Mouse (Mus musculus) MEL (cell line): ENCODE data around the gene Selenom. TPM values are rescaled to one million over a fixed set of nuclear protein-coding genes. Genes with fewer than 3 reads are reported as not detected.
A peak's percentile ranks its signal among the peaks of the same experiment; 100 is the strongest.

Experiments
- DNase-seq: peaks from one replicate; pipeline ENCODE4 v3.0.0; 2011; ENCODE audit warnings: low read depth, low spot score
- H3K27ac ChIP-seq: 2 replicates; pipeline ENCODE4 v1.5.1; 2012; ENCODE audit warnings: low read depth, mild to moderate bottlenecking, control low read depth, low read length, moderate library complexity; ENCODE audit not compliant: control insufficient read depth
- H3K27me3 ChIP-seq, 2 experiments: fragments of 150-350 bp in 1 of 2; sonication (generic) in 1 of 2; 2 replicates each; pipeline ENCODE4 v1.6.1; 2012; ENCODE audit warnings: low read length in 2 of 2, mild to moderate bottlenecking in 2 of 2, improper control_type of control experiment in 1 of 2, moderate library complexity in 1 of 2; ENCODE audit not compliant: insufficient read depth in 2 of 2, control insufficient read depth in 1 of 2
- H3K36me3 ChIP-seq, 2 experiments: 2 replicates each; pipeline ENCODE4 v1.6.1; 2012 to 2014; ENCODE audit warnings: low read length in 2 of 2, improper control_type of control experiment in 1 of 2, inconsistent platforms in 1 of 2, mild to moderate bottlenecking in 1 of 2; ENCODE audit not compliant: insufficient read depth in 2 of 2, control insufficient read depth in 1 of 2
- H3K4me1 ChIP-seq, 2 experiments: fragments of 150-350 bp in 1 of 2; sonication (generic) in 1 of 2; 2 replicates each; pipeline ENCODE4 v1.6.1; 2012; ENCODE audit warnings: low read length in 2 of 2, improper control_type of control experiment in 1 of 2, mild to moderate bottlenecking in 1 of 2; ENCODE audit not compliant: insufficient read depth in 2 of 2, control insufficient read depth in 1 of 2
- H3K4me3 ChIP-seq, 2 experiments: fragments of 150-350 bp in 1 of 2; sonication (generic) in 1 of 2; 2 replicates each; pipeline ENCODE4 v1.5.1; 2012; ENCODE audit warnings: low read depth in 2 of 2, low read length in 2 of 2, mild to moderate bottlenecking in 2 of 2, moderate library complexity in 2 of 2, control low read depth in 1 of 2, improper control_type of control experiment in 1 of 2; ENCODE audit not compliant: control insufficient read depth in 1 of 2, insufficient read depth in 1 of 2
- H3K79me2 ChIP-seq: 2 replicates; pipeline ENCODE4 v1.6.1; 2012; ENCODE audit warnings: mild to moderate bottlenecking, low read length, moderate library complexity; ENCODE audit not compliant: control insufficient read depth, poor library complexity, insufficient read depth
- H3K9ac ChIP-seq: 2 replicates; pipeline ENCODE4 v1.6.1; 2012; ENCODE audit warnings: low read depth, mild to moderate bottlenecking, control low read depth, low read length, moderate library complexity; ENCODE audit not compliant: control insufficient read depth, poor library complexity, severe bottlenecking
- H3K9me3 ChIP-seq: fragments of 150-350 bp; sonication (generic); replicated peaks from 2 replicates; pipeline ENCODE4 v1.6.1; 2012; ENCODE audit warnings: mild to moderate bottlenecking, low read length, improper control_type of control experiment, moderate library complexity; ENCODE audit not compliant: insufficient read depth
- BHLHE40 ChIP-seq: IDR thresholded peaks from 2 replicates; pipeline ENCODE4 v1.6.1; 2012; ENCODE audit warnings: low read depth, mild to moderate bottlenecking, inconsistent platforms, low read length, improper control_type of control experiment, borderline replicate concordance
- CHD1 ChIP-seq: IDR thresholded peaks from 2 replicates; pipeline ENCODE4 v1.6.1; 2012; ENCODE audit warnings: low read depth, mild to moderate bottlenecking, inconsistent platforms, low read length, improper control_type of control experiment
- CTCF ChIP-seq, 3 experiments: IDR thresholded peaks in 2 of 3; conservative IDR thresholded peaks in 1 of 3; 2 replicates each; pipeline ENCODE4 v1.5.1; 2011 to 2012; ENCODE audit warnings: low read length in 3 of 3, low read depth in 2 of 3, mild to moderate bottlenecking in 2 of 3, improper control_type of control experiment in 1 of 3, inconsistent platforms in 1 of 3, mixed read lengths in 1 of 3, moderate library complexity in 1 of 3; ENCODE audit not compliant: control insufficient read depth in 1 of 3, insufficient read depth in 1 of 3, poor library complexity in 1 of 3, severe bottlenecking in 1 of 3
- ELF1 ChIP-seq: IDR thresholded peaks from 2 replicates; pipeline ENCODE4 v1.6.1; 2014; ENCODE audit warnings: low read depth, mild to moderate bottlenecking, inconsistent platforms, low read length, improper control_type of control experiment, moderate library complexity
- GABPA ChIP-seq: IDR thresholded peaks from 2 replicates; pipeline ENCODE4 v1.6.1; 2012; ENCODE audit warnings: low read depth, mild to moderate bottlenecking, inconsistent platforms, low read length, improper control_type of control experiment, moderate library complexity
- HCFC1 ChIP-seq: IDR thresholded peaks from 2 replicates; pipeline ENCODE4 v1.6.1; 2012; ENCODE audit warnings: low read depth, mild to moderate bottlenecking, inconsistent platforms, low read length, improper control_type of control experiment, moderate library complexity
- MEF2A ChIP-seq: IDR thresholded peaks from 2 replicates; pipeline ENCODE4 v1.6.1; 2014; ENCODE audit warnings: low read depth, mild to moderate bottlenecking, inconsistent platforms, low read length, improper control_type of control experiment; ENCODE audit not compliant: poor library complexity, insufficient replicate concordance, severe bottlenecking; ENCODE audit errors: extremely low read depth
- MYB ChIP-seq: IDR thresholded peaks from 2 replicates; pipeline ENCODE4 v1.6.1; 2011; ENCODE audit warnings: mild to moderate bottlenecking, low read depth, low read length, improper control_type of control experiment
- NRF1 ChIP-seq: IDR thresholded peaks from 2 replicates; pipeline ENCODE4 v1.6.1; 2014; ENCODE audit warnings: low read depth, mild to moderate bottlenecking, inconsistent platforms, low read length, improper control_type of control experiment, moderate library complexity; ENCODE audit not compliant: poor library complexity, insufficient read depth, severe bottlenecking
- POLR2A ChIP-seq, 2 experiments: IDR thresholded peaks; 2 replicates each; pipeline ENCODE4 v1.6.1; 2011 to 2012; ENCODE audit warnings: low read length in 2 of 2, mild to moderate bottlenecking in 2 of 2, control low read depth in 1 of 2, improper control_type of control experiment in 1 of 2, low read depth in 1 of 2, moderate library complexity in 1 of 2; ENCODE audit not compliant: control insufficient read depth in 1 of 2, insufficient read depth in 1 of 2, poor library complexity in 1 of 2
- POLR2AphosphoS2 ChIP-seq: IDR thresholded peaks from 2 replicates; pipeline ENCODE4 v1.6.1; 2011; ENCODE audit warnings: low read length, improper control_type of control experiment
- RAD21 ChIP-seq: IDR thresholded peaks from 2 replicates; pipeline ENCODE4 v1.6.1; 2011; ENCODE audit warnings: mild to moderate bottlenecking, low read depth, low read length, improper control_type of control experiment
- SIN3A ChIP-seq: IDR thresholded peaks from 2 replicates; pipeline ENCODE4 v1.6.1; 2012; ENCODE audit warnings: low read length, improper control_type of control experiment, inconsistent platforms
- SMC3 ChIP-seq: IDR thresholded peaks from 2 replicates; pipeline ENCODE4 v1.6.1; 2011; ENCODE audit warnings: low read depth, low read length, improper control_type of control experiment
- TBP ChIP-seq: IDR thresholded peaks from 2 replicates; pipeline ENCODE4 v1.8.0; 2011; ENCODE audit warnings: low read depth, low read length, improper control_type of control experiment
- TCF12 ChIP-seq: IDR thresholded peaks from 2 replicates; pipeline ENCODE4 v1.6.1; 2014; ENCODE audit warnings: low read depth, mild to moderate bottlenecking, inconsistent platforms, low read length, improper control_type of control experiment, moderate library complexity
- UBTF ChIP-seq: IDR thresholded peaks from 2 replicates; pipeline ENCODE4 v1.6.1; 2012; ENCODE audit warnings: low read depth, mild to moderate bottlenecking, inconsistent platforms, low read length, improper control_type of control experiment, moderate library complexity, borderline replicate concordance; ENCODE audit not compliant: insufficient read depth
- USF2 ChIP-seq, 2 experiments: IDR thresholded peaks; 2 replicates each; pipeline ENCODE4 v1.6.1; 2011 to 2012; ENCODE audit warnings: improper control_type of control experiment in 2 of 2, low read length in 2 of 2, borderline replicate concordance in 1 of 2, inconsistent platforms in 1 of 2, low read depth in 1 of 2, mild to moderate bottlenecking in 1 of 2; ENCODE audit not compliant: insufficient read depth in 1 of 2
- ZKSCAN1 ChIP-seq: IDR thresholded peaks from 2 replicates; pipeline ENCODE4 v1.6.1; 2012; ENCODE audit warnings: low read depth, mild to moderate bottlenecking, inconsistent platforms, low read length, improper control_type of control experiment, moderate library complexity
- ZMIZ1 ChIP-seq: IDR thresholded peaks from 2 replicates; pipeline ENCODE4 v1.6.1; 2012; ENCODE audit warnings: low read depth, mild to moderate bottlenecking, inconsistent platforms, low read length, improper control_type of control experiment, moderate library complexity
- polyA plus RNA-seq, 2 experiments: library from polyadenylated mRNA; stranded (reverse) in 1 of 2; unstranded in 1 of 2; fragments of >175 nt in 1 of 2; fragments of >200 nt in 1 of 2; gene quantifications; 2 replicates each; pipeline versions ENCODE4 v1.2.1 to v1.2.4; 2012; ENCODE audit warnings: low replicate concordance in 2 of 2, low read depth in 1 of 2; ENCODE audit not compliant: insufficient read length in 2 of 2, insufficient read depth in 1 of 2, missing spikeins in 1 of 2
- total RNA-seq: library from RNA; depleted of rRNA; stranded (reverse); fragments of 300-350 nt; gene quantifications from 2 replicates; pipeline ENCODE4 v1.2.3, GENCODE M21; 2012

Selenom gene
- total and polyA plus RNA-seq, 3 experiments, result 29.5 to 35.4 TPM; not detected in 1

- Histone ChIP-seq H3K9ac (peak overlapping the region; percentile 47), H3K4me1 (peaks cover 3 to 39% of the 10 kb centered on the region in 2 experiments), H3K4me3 (peak overlapping the region; percentile 60 to 78)
- DNase-seq, result peak; percentile 62
- TF ChIP-seq USF2 (IDR thresholded peaks at IDR 0.05; ENCODE audit: borderline replicate concordance in 1 of 2, insufficient read depth in 1 of 2, low read depth in 1 of 2, low read length in 2 of 2) (no peak), POLR2AphosphoS2 (no peak), HCFC1 (peak; percentile 4; the same call in 1 of the 2 replicates)
- TF ChIP-seq, all 39 proteins: peak for 1
- no peaks in the 10 kb centered on the region; the same call in 1 of the 2 replicates for H3K79me2 ChIP-seq
- H3K9me3 ChIP-seq, result no peaks in the 10 kb centered on the region
- H3K36me3 ChIP-seq, result peaks cover 0 to 17% of the 10 kb centered on the region in 2 experiments; a peak in 2 of 4 replicates
- 0 out of 2 replicates have a peak overlapping the region, but pooled peaks have one; percentile 11 for H3K27ac ChIP-seq
- no peaks in the 10 kb centered on the region for H3K27me3 ChIP-seq
These were observed 1.2 kb downstream of the Selenom start for GRCm38 (mm10) chr11:3515637-3516036.

GRCm38 (mm10) chr11:3516121-3516520 is 1.6 kb downstream of the Selenom start:
- H3K79me2 ChIP-seq, result no peaks in the 10 kb centered on the region; the same call in 1 of the 2 replicates
- H3K9ac ChIP-seq, result peak overlapping the region; percentile 47; the same call in 1 of the 2 replicates
- H3K4me1 ChIP-seq, result peaks cover 0 to 34% of the 10 kb centered on the region in 2 experiments; a peak in 3 of 4 replicates
- TF ChIP-seq MYB (0 out of 2 replicates have a peak, but pooled peaks have one; percentile 10), SMC3 (no peak), ZMIZ1 (0 out of 2 replicates have a peak, but pooled peaks have one; percentile 37)
- TF ChIP-seq, all 39 proteins: peak for 2
- DNase-seq, result peak; percentile 61
- Histone ChIP-seq H3K27me3 (no peaks in the 10 kb centered on the region), H3K36me3 (peaks cover 0 to 12% of the 10 kb centered on the region in 2 experiments; a peak in 2 of 4 replicates), H3K9me3 (no peaks in the 10 kb centered on the region), H3K27ac (peak overlapping the region; percentile 11; the same call in 1 of the 2 replicates), H3K4me3 (no peak overlapping the region)

- Histone ChIP-seq H3K4me1 (peaks cover 0 to 33% of the 10 kb centered on the region in 2 experiments; a peak in 3 of 4 replicates), H3K27me3 (no peaks in the 10 kb centered on the region), H3K36me3 (peaks cover 2 to 11% of the 10 kb centered on the region in 2 experiments; a peak in 3 of 4 replicates), H3K9me3 (no peaks in the 10 kb centered on the region), H3K4me3 (peak overlapping the region in 1 of 2 experiments; percentile 7; a peak in 1 of 4 replicates), H3K27ac (peak overlapping the region; percentile 68), H3K9ac (peak overlapping the region; percentile 30), H3K79me2 (no peaks in the 10 kb centered on the region; the same call in 1 of the 2 replicates)
- DNase-seq, result peak; percentile 80
- peak; percentile 4; the same call in 1 of the 2 replicates for TF ChIP-seq ZKSCAN1
- TF ChIP-seq HCFC1, result peak; percentile 26
- TF ChIP-seq TCF12, result peak; percentile 29; the same call in 1 of the 2 replicates
- 0 out of 2 replicates have a peak, but pooled peaks have one; percentile 30 for TF ChIP-seq MEF2A
- 0 out of 6 replicates have a peak, but pooled peaks of 1 of the 3 experiments have one; percentile 1 for TF ChIP-seq CTCF (IDR thresholded peaks at IDR 0.05 in 2 of 3, conservative IDR thresholded peaks at IDR 0.05 in 1 of 3; ENCODE audit: control insufficient read depth in 1 of 3, insufficient read depth in 1 of 3, low read depth in 2 of 3, low read length in 3 of 3, poor library complexity in 1 of 3, severe bottlenecking in 1 of 3)
- TF ChIP-seq SIN3A, result no peak; the same call in none of the 2 replicates
- peak; percentile 10; the same call in 1 of the 2 replicates for TF ChIP-seq ELF1
- TF ChIP-seq SMC3, result peak; percentile 31
- no peak for TF ChIP-seq CHD1
- TF ChIP-seq POLR2A (IDR thresholded peaks at IDR 0.05; ENCODE audit: control insufficient read depth in 1 of 2, insufficient read depth in 1 of 2, low read depth in 1 of 2, low read length in 2 of 2, poor library complexity in 1 of 2), result peak in 1 of 2 experiments; percentile 55; a peak in 2 of 4 replicates
- TF ChIP-seq GABPA, result no peak
- no peak for TF ChIP-seq RAD21
- TF ChIP-seq UBTF, result 0 out of 2 replicates have a peak, but pooled peaks have one; percentile 45
- TF ChIP-seq NRF1, result peak; percentile 72
- TF ChIP-seq TBP, result peak; percentile 7; the same call in 1 of the 2 replicates
- no peak for TF ChIP-seq BHLHE40
These were observed 2.7 kb downstream of the Selenom start for GRCm38 (mm10) chr11:3516859-3517845.
